Mouse (Mus musculus) T-helper 2 cell (primary cell): ENCODE results near the gene Ssrp1.

ENCODE experiments used
- in situ Hi-C: fragments of 300-600 bp; cut with MboI, MseI; formaldehyde crosslinking; loops from one replicate; pipeline ENCODE4 v1.15.1; 2025; ENCODE audit warnings: high pct_unique_total_duplicates

Gene Ssrp1

GRCm38 (mm10) chr2:85071921-85072320 is 34.9 kb downstream of the Ssrp1 start:
- in situ Hi-C loops = no loop called here

DNA sequence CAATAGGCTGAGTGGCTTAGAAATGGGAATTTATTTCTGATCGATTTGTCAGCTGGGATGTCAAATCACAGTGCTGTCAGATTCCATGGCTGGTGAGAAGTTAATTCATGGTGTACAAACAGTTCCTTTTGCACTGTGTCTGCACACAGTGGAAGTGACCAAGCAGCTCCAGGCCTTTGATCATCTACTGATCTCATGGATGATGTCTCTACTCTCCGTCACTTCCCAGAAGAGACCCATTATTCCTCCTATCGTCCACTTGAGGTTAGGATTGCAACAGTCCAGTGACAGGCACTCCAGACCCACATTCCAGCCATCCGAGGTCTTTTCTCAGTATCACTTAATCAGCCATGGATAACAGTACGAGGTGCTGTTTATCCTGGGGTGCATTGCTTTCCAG is 36.7 kb downstream of the Ssrp1 start:
- in situ Hi-C loops = no loop called here

DNA sequence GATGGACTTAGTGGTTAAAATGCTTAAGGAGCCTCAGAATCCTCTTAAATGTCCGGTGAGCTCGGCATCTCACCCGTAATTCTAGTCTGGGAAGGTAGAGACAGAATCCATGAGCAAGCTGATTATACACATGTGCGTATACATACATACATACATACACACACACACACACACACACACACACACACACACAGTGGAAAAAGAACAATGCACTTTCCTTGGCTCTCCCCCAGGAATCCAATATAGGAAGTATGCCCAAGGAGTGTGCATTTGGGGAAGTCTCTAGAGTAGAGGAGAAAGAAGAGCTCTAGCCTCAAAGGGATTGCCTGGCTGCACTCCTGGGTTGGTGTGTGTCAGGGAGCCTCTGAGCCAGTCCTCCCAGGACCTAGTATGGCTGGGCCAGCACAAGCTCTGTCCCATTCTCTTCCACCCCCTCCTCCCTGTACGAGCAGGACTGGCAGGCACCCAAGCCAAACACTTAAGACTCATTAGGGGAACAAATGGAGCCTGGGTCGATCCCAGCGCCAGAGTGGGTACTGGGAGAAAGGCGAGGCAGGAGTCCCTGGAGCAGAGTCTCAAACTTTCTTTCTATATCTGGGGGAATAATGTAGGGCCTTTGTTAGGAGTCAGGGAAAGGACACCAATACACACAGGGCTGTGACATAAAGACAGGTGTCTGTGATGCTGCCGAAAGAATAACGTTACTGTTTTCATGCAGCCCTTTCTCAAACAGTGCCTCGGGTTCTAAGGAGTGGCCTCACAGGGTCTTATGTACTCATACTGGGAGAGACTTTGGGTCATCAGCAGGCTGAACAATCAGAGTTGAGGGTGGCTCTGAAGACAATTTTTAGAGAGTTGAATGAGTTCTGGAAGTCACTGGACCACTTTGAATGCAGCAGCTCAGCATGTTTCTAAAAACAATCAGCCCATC is 51.9 kb downstream of the Ssrp1 start:
- in situ Hi-C loops = no loop called here

GRCm38 (mm10) chr2:85091325-85091724 is 54.3 kb downstream of the Ssrp1 start:
- in situ Hi-C loops = no loop called here

DNA sequence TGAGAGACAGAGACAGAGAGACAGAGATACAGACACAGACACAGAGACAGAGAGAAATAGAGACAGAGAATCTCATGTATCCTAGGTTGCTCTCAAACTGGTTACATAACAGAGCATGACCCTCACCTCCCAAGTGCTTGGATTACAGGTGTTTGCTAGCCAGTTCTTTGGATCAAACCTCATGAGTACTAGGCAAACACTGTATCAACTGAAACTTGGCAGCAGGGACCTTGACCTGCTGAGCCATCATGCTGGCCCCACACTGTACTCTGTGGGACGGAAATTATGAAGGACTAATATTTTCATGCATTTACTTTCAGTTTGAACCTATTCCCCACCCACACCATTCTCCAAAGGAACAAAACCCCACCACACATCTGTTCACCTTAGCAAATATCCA is 56.3 kb downstream of the Ssrp1 start:
- in situ Hi-C loops = no loop called here

- in situ Hi-C loops = no loop called here
These were observed 58.9 kb downstream of the Ssrp1 start for GRCm38 (mm10) chr2:85095906-85096305.
